8 mouse cellular contexts compared by ENCODE assay signal in genomic region chr1:171503250-171503591, GRCm38 (mm10). TPM values are rescaled to one million over a fixed set of nuclear protein-coding genes. Genes with fewer than 3 reads are reported as not detected.
DNase-seq lines count a peak whose midpoint lies in the region; ATAC-seq lines count a peak whose summit lies in the region.

TSS of gene Alyref2 (plus strand) at chr1:171503478.

- under 1% methylated on average over 19 of the region's 19 CpGs for WGBS in forebrain, embryonic 16.5 days
- under 1% methylated on average over 19 of the region's 19 CpGs for WGBS in lung, embryonic 15.5 days

- 0 out of 2 replicates have a peak, but pooled peaks cover 7% of the 10 kb centered on the region for H3K4me1 ChIP-seq in forebrain, embryonic 16.5 days (replicated peaks; ENCODE audit: control insufficient read depth, insufficient read depth, low read length)
- H3K4me1 ChIP-seq in lung, embryonic 15.5 days = peaks cover 13% of the 10 kb centered on the region

- peak; percentile 98 for DNase-seq in MN1 (ENCODE audit: low spot score)
- DNase-seq in cerebellum, adult 18-20 months = peak; percentile 85 to 87
- peak; percentile 96 for DNase-seq in heart, postnatal 4 days
- DNase-seq in layer of hippocampus, adult 8-10 months (ENCODE audit: low spot score in 2 of 2) = peak; percentile 91 to 95
- peak; percentile 91 for DNase-seq in retina, adult 2 months (ENCODE audit: low read depth, low spot score)
- DNase-seq in thymus, postnatal 36 days = peak; percentile 90 to 91

- H3K27ac ChIP-seq in forebrain, embryonic 16.5 days (ENCODE audit: low read length) = peak within 1 kb of the TSS; percentile 94
- H3K27ac ChIP-seq in lung, embryonic 15.5 days = peak within 1 kb of the TSS; percentile 97

- H3K27me3 ChIP-seq in forebrain, embryonic 16.5 days (replicated peaks; ENCODE audit: control insufficient read depth, insufficient read depth, low read length) = no peaks in the 10 kb centered on the region
- no peaks in the 10 kb centered on the region for H3K27me3 ChIP-seq in lung, embryonic 15.5 days

- no peaks in the 10 kb centered on the region for H3K9me3 ChIP-seq in forebrain, embryonic 16.5 days (ENCODE audit: control insufficient read depth, low read length)
- no peaks in the 10 kb centered on the region for H3K9me3 ChIP-seq in lung, embryonic 15.5 days

- peak within 1 kb of the TSS; percentile 67 for H3K9ac ChIP-seq in forebrain, embryonic 16.5 days (replicated peaks; ENCODE audit: low read depth, low read length)
- H3K9ac ChIP-seq in lung, embryonic 15.5 days = peak within 1 kb of the TSS; percentile 81

- H3K36me3 ChIP-seq in forebrain, embryonic 16.5 days (ENCODE audit: control insufficient read depth, insufficient read depth) = peaks cover 2% of the 10 kb centered on the region; the same call in 1 of the 2 replicates
- no peaks in the 10 kb centered on the region for H3K36me3 ChIP-seq in lung, embryonic 15.5 days

- peak within 1 kb of the TSS; percentile 58 for H3K4me3 ChIP-seq in forebrain, embryonic 16.5 days (replicated peaks; ENCODE audit: low read length)
- H3K4me3 ChIP-seq in lung, embryonic 15.5 days = peak within 1 kb of the TSS; percentile 69

- peak within 1 kb of the TSS; percentile 72 for H3K4me2 ChIP-seq in forebrain, embryonic 16.5 days (ENCODE audit: low read length)
- peak within 1 kb of the TSS; percentile 78 for H3K4me2 ChIP-seq in lung, embryonic 15.5 days

- peak; percentile 87 for ATAC-seq in forebrain, embryonic 16.5 days
- peak; percentile 91 for ATAC-seq in lung, embryonic 15.5 days (ENCODE audit: borderline replicate concordance, extremely low read depth, low FRiP score, low TSS enrichment)

RNA-seq across cellular contexts. Expression of gene Alyref2, which starts in this region (rescaled TPM):
- 32.6 and 33.2 TPM in 2 replicates for polyA plus RNA-seq in forebrain, embryonic 16.5 days (2015; fragmentation: Nextera tagmentation; extraction: Ambion mirVana)
- total RNA-seq in heart, postnatal 4 days (2021) = 1 to 10 TPM; 4.3 to 4.9 TPM
- 1 to 10 TPM; 5.1 to 6.3 (median 5.6) TPM for total RNA-seq in layer of hippocampus, adult 8-10 months (2022)
- 12.8 and 13.0 TPM in 2 replicates for polyA plus RNA-seq in lung, embryonic 15.5 days (2015; fragmentation: Nextera tagmentation; extraction: Ambion mirVana)

Comparison
In these comparisons a context has a peak if more than half of its experiments do, and no peak if none do; other contexts are left out.
1. Peak in every context shown above with its lines: DNase-seq, ATAC-seq, H3K4me3 ChIP-seq and H3K27ac ChIP-seq.